Mouse (Mus musculus) ES-Bruce4 (cell line): ENCODE data around the gene Hoxa13.

Source experiments
- CTCF ChIP-seq: IDR thresholded peaks from one replicate; pipeline ENCODE4 v1.8.1; 2011; ENCODE audit warnings: low read depth, low read length
- POLR2A ChIP-seq: IDR thresholded peaks from one replicate; pipeline ENCODE4 v1.8.1; 2011; ENCODE audit warnings: low read length; ENCODE audit not compliant: insufficient read depth

DNA sequence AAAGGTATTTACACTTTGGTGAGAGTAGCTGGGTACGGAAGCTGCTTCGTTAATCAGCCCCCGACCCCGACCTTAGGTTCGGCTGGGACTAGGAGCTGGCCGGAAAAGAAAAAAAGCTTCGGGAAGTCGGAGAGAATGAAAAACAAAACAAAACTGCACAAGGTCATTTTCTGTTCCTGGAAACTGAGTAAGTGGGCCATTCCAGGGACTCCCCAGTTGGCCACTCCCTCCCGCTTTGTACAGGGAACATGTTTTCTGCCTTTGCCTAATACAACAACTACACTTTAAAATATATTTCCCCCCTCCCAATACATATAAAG lies 5.9 kb upstream of the Hoxa13 start:
- no peak for TF ChIP-seq CTCF
- no peak for TF ChIP-seq POLR2A
